Mouse (Mus musculus) CD4-positive helper T cell, adult 2 months (primary cell): ENCODE data around the gene Snhg11.
"Not testable (repeated sequence)": the region's sequence is repeated elsewhere in the genome, so short reads cannot be mapped to it uniquely, and the experiment has no call there.

Experiments
- DNase-seq: peaks from one replicate; pipeline ENCODE4 v3.0.0-alpha.2; 2012; ENCODE audit warnings: low read depth, missing footprints, low spot score

The Snhg11 gene

GRCm38 (mm10) chr2:158369474-158370172 is 5.8 kb upstream of the Snhg11 start:
- DNase-seq: no peak

- DNase-seq: no peak
These were observed 5.3 kb upstream of the Snhg11 start for GRCm38 (mm10) chr2:158370173-158370550.

GRCm38 (mm10) chr2:158373061-158373460 is 2.4 kb upstream of the Snhg11 start:
- DNase-seq: no peak

GRCm38 (mm10) chr2:158373516-158373915 is 1.9 kb upstream of the Snhg11 start:
- no peak for DNase-seq

GRCm38 (mm10) chr2:158376123-158376687 is 767 bp downstream of the Snhg11 start:
- no peak for DNase-seq

- DNase-seq: no peak
These were observed 1.4 kb downstream of the Snhg11 start for GRCm38 (mm10) chr2:158376798-158377197.

- DNase-seq: no peak
These were observed 2.4 kb downstream of the Snhg11 start for GRCm38 (mm10) chr2:158377811-158378210.

- peak; percentile 80 for DNase-seq
These were observed 4.1 kb downstream of the Snhg11 start for GRCm38 (mm10) chr2:158379354-158380078.

GRCm38 (mm10) chr2:158386072-158386471 is 10.6 kb downstream of the Snhg11 start:
- DNase-seq: no peak

GRCm38 (mm10) chr2:158389421-158389820 is 14.0 kb downstream of the Snhg11 start:
- no peak for DNase-seq

- no peak for DNase-seq
These were observed 20.9 kb downstream of the Snhg11 start for GRCm38 (mm10) chr2:158396369-158396768.

GRCm38 (mm10) chr2:158397140-158397539 is 21.7 kb downstream of the Snhg11 start:
- not testable (repeated sequence) for DNase-seq

GRCm38 (mm10) chr2:158402915-158403314 is 27.5 kb downstream of the Snhg11 start:
- no peak for DNase-seq

- DNase-seq: no peak
These were observed 33.7 kb downstream of the Snhg11 start for GRCm38 (mm10) chr2:158408997-158409594.

GRCm38 (mm10) chr2:158409595-158410021 is 34.2 kb downstream of the Snhg11 start, which contains the start of gene Ralgapb:
Gene Ralgapb, plus strand, starts transcription at chr2:158409848.
- DNase-seq: peak; percentile 99

- DNase-seq: peak; percentile 44
These were observed 34.9 kb downstream of the Snhg11 start for GRCm38 (mm10) chr2:158410022-158411014.

- no peak for DNase-seq
These were observed 37.8 kb downstream of the Snhg11 start for GRCm38 (mm10) chr2:158413240-158413639.

GRCm38 (mm10) chr2:158415826-158416225 is 40.4 kb downstream of the Snhg11 start:
- DNase-seq: no peak

- DNase-seq: no peak
These were observed 43.2 kb downstream of the Snhg11 start for GRCm38 (mm10) chr2:158418663-158419062.
